Mouse (Mus musculus): ENCODE results near the gene Erich3. TPM values are rescaled to one million over a fixed set of nuclear protein-coding genes. Genes with fewer than 3 reads are reported as not detected.
A peak's percentile ranks its signal among the peaks of the same experiment; 100 is the strongest.
"Not testable (repeated sequence)": the region's sequence is repeated elsewhere in the genome, so short reads cannot be mapped to it uniquely, and the experiment has no call there.

Erich3 gene
- polyA plus RNA-seq (2014; fragmentation: Nextera tagmentation; extraction: Ambion mirVana), result 0.77 and 0.95 TPM in 2 replicates

GRCm38 (mm10) chr3:154663545-154663944 lies at the start of gene Erich3:
Gene Erich3 (plus strand): TSS chr3:154663859.
- H3K27ac ChIP-seq (ENCODE audit: low read depth, low read length), result 0 out of 2 replicates have a peak within 1 kb of the TSS, but pooled peaks have one; percentile 4
- no peaks in the 10 kb centered on the region for H3K9me3 ChIP-seq (ENCODE audit: control insufficient read depth, low read length)
- H3K4me3 ChIP-seq (ENCODE audit: low read depth, low read length), result peak within 1 kb of the TSS; percentile 41
- WGBS, result 32% methylated on average over 7 of the region's 7 CpGs
- peak within 1 kb of the TSS; percentile 52 for H3K9ac ChIP-seq (ENCODE audit: low read length)
- ATAC-seq (ENCODE audit: insufficient read depth, low FRiP score, low TSS enrichment) (peak; percentile 5; the same call in 1 of the 2 replicates), DNase-seq (ENCODE audit: low spot score) (no peak)
- H3K4me1 ChIP-seq (ENCODE audit: control insufficient read depth, insufficient read depth, low read length), result no peaks in the 10 kb centered on the region
- H3K27me3 ChIP-seq (ENCODE audit: control insufficient read depth, insufficient read depth, low read length), result no peaks in the 10 kb centered on the region
- H3K36me3 ChIP-seq (ENCODE audit: control insufficient read depth, insufficient read depth, low read length), result no peaks in the 10 kb centered on the region
- H3K4me2 ChIP-seq (ENCODE audit: low read depth), result peak within 1 kb of the TSS; percentile 63

GRCm38 (mm10) chr3:154614771-154615170 lies 48.9 kb upstream of the Erich3 start:
- no peak overlapping the region for H3K9ac ChIP-seq (ENCODE audit: low read length)
- H3K9me3 ChIP-seq (ENCODE audit: control insufficient read depth, low read length), result no peaks in the 10 kb centered on the region
- no peak overlapping the region for H3K4me2 ChIP-seq (ENCODE audit: low read depth)
- ATAC-seq (ENCODE audit: insufficient read depth, low FRiP score, low TSS enrichment) (no peak), DNase-seq (ENCODE audit: low spot score) (no peak)
- WGBS, result 90% methylated on average over 8 of the region's 8 CpGs
- 0 out of 2 replicates have a peak, but pooled peaks cover 2% of the 10 kb centered on the region for H3K36me3 ChIP-seq (ENCODE audit: control insufficient read depth, insufficient read depth, low read length)
- no peak overlapping the region for H3K4me3 ChIP-seq (ENCODE audit: low read depth, low read length)
- H3K27ac ChIP-seq (ENCODE audit: low read depth, low read length), result no peak overlapping the region
- H3K4me1 ChIP-seq (ENCODE audit: control insufficient read depth, insufficient read depth, low read length), result no peaks in the 10 kb centered on the region
- no peaks in the 10 kb centered on the region for H3K27me3 ChIP-seq (ENCODE audit: control insufficient read depth, insufficient read depth, low read length)

- no peaks in the 10 kb centered on the region for H3K9me3 ChIP-seq (ENCODE audit: control insufficient read depth, low read length)
- H3K27me3 ChIP-seq (ENCODE audit: control insufficient read depth, insufficient read depth, low read length), result no peaks in the 10 kb centered on the region
- no peak for ATAC-seq (ENCODE audit: insufficient read depth, low FRiP score, low TSS enrichment)
- H3K4me1 ChIP-seq (ENCODE audit: control insufficient read depth, insufficient read depth, low read length), result no peaks in the 10 kb centered on the region
- H3K9ac ChIP-seq (ENCODE audit: low read length), result no peak overlapping the region
- H3K27ac ChIP-seq (ENCODE audit: low read depth, low read length), result no peak overlapping the region
- no peak overlapping the region for H3K4me2 ChIP-seq (ENCODE audit: low read depth)
- no peak overlapping the region for H3K4me3 ChIP-seq (ENCODE audit: low read depth, low read length)
- H3K36me3 ChIP-seq (ENCODE audit: control insufficient read depth, insufficient read depth, low read length), result 0 out of 2 replicates have a peak, but pooled peaks cover 2% of the 10 kb centered on the region
- 94% methylated on average over 7 of the region's 7 CpGs for WGBS
- no peak for DNase-seq (ENCODE audit: low spot score)
Measured at GRCm38 (mm10) chr3:154615304-154615703, 48.4 kb upstream of the Erich3 start.

- H3K9me3 ChIP-seq (ENCODE audit: control insufficient read depth, low read length), result no peaks in the 10 kb centered on the region
- H3K4me3 ChIP-seq (ENCODE audit: low read depth, low read length), result no peak overlapping the region
- no peak overlapping the region for H3K9ac ChIP-seq (ENCODE audit: low read length)
- no peak overlapping the region for H3K27ac ChIP-seq (ENCODE audit: low read depth, low read length)
- no peaks in the 10 kb centered on the region for H3K4me1 ChIP-seq (ENCODE audit: control insufficient read depth, insufficient read depth, low read length)
- DNase-seq (ENCODE audit: low spot score) (no peak), ATAC-seq (ENCODE audit: insufficient read depth, low FRiP score, low TSS enrichment) (no peak)
- no peak overlapping the region for H3K4me2 ChIP-seq (ENCODE audit: low read depth)
- H3K36me3 ChIP-seq (ENCODE audit: control insufficient read depth, insufficient read depth, low read length), result 0 out of 2 replicates have a peak, but pooled peaks cover 2% of the 10 kb centered on the region
- no peaks in the 10 kb centered on the region for H3K27me3 ChIP-seq (ENCODE audit: control insufficient read depth, insufficient read depth, low read length)
- 90% methylated on average over 4 of the region's 4 CpGs for WGBS
Measured at GRCm38 (mm10) chr3:154616106-154616505, 47.6 kb upstream of the Erich3 start.

GRCm38 (mm10) chr3:154628284-154628683 lies 35.4 kb upstream of the Erich3 start:
- no peak overlapping the region for H3K4me2 ChIP-seq (ENCODE audit: low read depth)
- ATAC-seq (ENCODE audit: insufficient read depth, low FRiP score, low TSS enrichment) (peak; percentile 48; the same call in 1 of the 2 replicates), DNase-seq (ENCODE audit: low spot score) (no peak)
- H3K4me1 ChIP-seq (ENCODE audit: control insufficient read depth, insufficient read depth, low read length), result no peaks in the 10 kb centered on the region
- H3K27me3 ChIP-seq (ENCODE audit: control insufficient read depth, insufficient read depth, low read length), result no peaks in the 10 kb centered on the region
- H3K36me3 ChIP-seq (ENCODE audit: control insufficient read depth, insufficient read depth, low read length), result no peaks in the 10 kb centered on the region
- H3K27ac ChIP-seq (ENCODE audit: low read depth, low read length), result no peak overlapping the region
- H3K9ac ChIP-seq (ENCODE audit: low read length), result no peak overlapping the region
- no peak overlapping the region for H3K4me3 ChIP-seq (ENCODE audit: low read depth, low read length)
- H3K9me3 ChIP-seq (ENCODE audit: control insufficient read depth, low read length), result no peaks in the 10 kb centered on the region

- not testable (repeated sequence) for DNase-seq (ENCODE audit: low spot score); H3K27ac ChIP-seq (ENCODE audit: low read depth, low read length); H3K4me2 ChIP-seq (ENCODE audit: low read depth); ATAC-seq (ENCODE audit: insufficient read depth, low FRiP score, low TSS enrichment); H3K4me3 ChIP-seq (ENCODE audit: low read depth, low read length); H3K4me1 ChIP-seq (ENCODE audit: control insufficient read depth, insufficient read depth, low read length); H3K9ac ChIP-seq (ENCODE audit: low read length); H3K9me3 ChIP-seq (ENCODE audit: control insufficient read depth, low read length); H3K27me3 ChIP-seq (ENCODE audit: control insufficient read depth, insufficient read depth, low read length); H3K36me3 ChIP-seq (ENCODE audit: control insufficient read depth, insufficient read depth, low read length)
- 89% methylated on average over 2 of the region's 2 CpGs for WGBS
Measured at GRCm38 (mm10) chr3:154631281-154631680, 32.4 kb upstream of the Erich3 start.

- Histone ChIP-seq H3K27me3 (ENCODE audit: control insufficient read depth, insufficient read depth, low read length) (no peaks in the 10 kb centered on the region), H3K4me2 (ENCODE audit: low read depth) (no peak overlapping the region), H3K4me1 (ENCODE audit: control insufficient read depth, insufficient read depth, low read length) (no peaks in the 10 kb centered on the region), H3K9me3 (ENCODE audit: control insufficient read depth, low read length) (no peaks in the 10 kb centered on the region), H3K9ac (ENCODE audit: low read length) (no peak overlapping the region), H3K27ac (ENCODE audit: low read depth, low read length) (no peak overlapping the region), H3K4me3 (ENCODE audit: low read depth, low read length) (no peak overlapping the region), H3K36me3 (ENCODE audit: control insufficient read depth, insufficient read depth, low read length) (no peaks in the 10 kb centered on the region)
- WGBS, result 81% methylated on average over 5 of the region's 5 CpGs
- DNase-seq (ENCODE audit: low spot score) (no peak), ATAC-seq (ENCODE audit: insufficient read depth, low FRiP score, low TSS enrichment) (no peak)
Measured at GRCm38 (mm10) chr3:154633091-154633490, 30.6 kb upstream of the Erich3 start.

GRCm38 (mm10) chr3:154646638-154647442 lies 16.8 kb upstream of the Erich3 start:
- DNase-seq (ENCODE audit: low spot score) (peak; percentile 32), ATAC-seq (ENCODE audit: insufficient read depth, low FRiP score, low TSS enrichment) (peak; percentile 61)
- Histone ChIP-seq H3K9me3 (ENCODE audit: control insufficient read depth, low read length) (no peaks in the 10 kb centered on the region), H3K9ac (ENCODE audit: low read length) (no peak overlapping the region), H3K4me1 (ENCODE audit: control insufficient read depth, insufficient read depth, low read length) (no peaks in the 10 kb centered on the region), H3K27ac (ENCODE audit: low read depth, low read length) (no peak overlapping the region), H3K36me3 (ENCODE audit: control insufficient read depth, insufficient read depth, low read length) (no peaks in the 10 kb centered on the region), H3K27me3 (ENCODE audit: control insufficient read depth, insufficient read depth, low read length) (no peaks in the 10 kb centered on the region), H3K4me3 (ENCODE audit: low read depth, low read length) (no peak overlapping the region), H3K4me2 (ENCODE audit: low read depth) (peak overlapping the region; percentile 17; the same call in 1 of the 2 replicates)
- 61% methylated on average over 29 of the region's 29 CpGs for WGBS

- Histone ChIP-seq H3K9ac (ENCODE audit: low read length) (no peak overlapping the region), H3K36me3 (ENCODE audit: control insufficient read depth, insufficient read depth, low read length) (no peaks in the 10 kb centered on the region), H3K27me3 (ENCODE audit: control insufficient read depth, insufficient read depth, low read length) (no peaks in the 10 kb centered on the region), H3K27ac (ENCODE audit: low read depth, low read length) (no peak overlapping the region), H3K4me3 (ENCODE audit: low read depth, low read length) (no peak overlapping the region), H3K4me2 (ENCODE audit: low read depth) (no peak overlapping the region; the same call in 1 of the 2 replicates), H3K9me3 (ENCODE audit: control insufficient read depth, low read length) (no peaks in the 10 kb centered on the region), H3K4me1 (ENCODE audit: control insufficient read depth, insufficient read depth, low read length) (no peaks in the 10 kb centered on the region)
- DNase-seq (ENCODE audit: low spot score) (no peak), ATAC-seq (ENCODE audit: insufficient read depth, low FRiP score, low TSS enrichment) (peak; percentile 58)
- WGBS, result 67% methylated on average over 7 of the region's 7 CpGs
Measured at GRCm38 (mm10) chr3:154647443-154647780, 16.2 kb upstream of the Erich3 start.
